Mouse (Mus musculus) gastrocnemius, postnatal 4 days (tissue): ENCODE data around the gene Mtch1. TPM values are rescaled to one million over a fixed set of nuclear protein-coding genes. Genes with fewer than 3 reads are reported as not detected.
A peak's percentile ranks its signal among the peaks of the same experiment; 100 is the strongest.
"Not testable (repeated sequence)": the region's sequence is repeated elsewhere in the genome, so short reads cannot be mapped to it uniquely, and the experiment has no call there.

ENCODE experiments used
- DNase-seq, 2 experiments: peaks; one replicate each; pipeline ENCODE4 v3.0.0; 2021 to 2022; ENCODE audit warnings: low spot score in 2 of 2, mixed read lengths in 2 of 2
- total RNA-seq, 2 experiments: library from RNA; stranded (reverse); gene quantifications; 2 replicates each; pipeline ENCODE4 v1.2.3; 2021

Mtch1 gene
- total RNA-seq, 2 experiments from 2014 or later, result 302 to 317 TPM

- no peak for DNase-seq
Measured at GRCm38 (mm10) chr17:29337979-29338823, 9.5 kb downstream of the Mtch1 start.

- no peak for DNase-seq
Measured at GRCm38 (mm10) chr17:29336266-29336990, 11.3 kb downstream of the Mtch1 start.

GRCm38 (mm10) chr17:29332186-29332685, 15.5 kb downstream of the Mtch1 start:
- DNase-seq, result no peak

- no peak for DNase-seq
Measured at GRCm38 (mm10) chr17:29330671-29331410, 16.9 kb downstream of the Mtch1 start.

- no peak for DNase-seq
Measured at GRCm38 (mm10) chr17:29330221-29330620, 17.5 kb downstream of the Mtch1 start.

GRCm38 (mm10) chr17:29327691-29328090, 20.0 kb downstream of the Mtch1 start:
- DNase-seq, result no peak

GRCm38 (mm10) chr17:29326531-29327529, 20.9 kb downstream of the Mtch1 start:
- peak in 1 of 2 experiments; percentile 55 for DNase-seq

GRCm38 (mm10) chr17:29325831-29326230, 21.9 kb downstream of the Mtch1 start:
- no peak for DNase-seq

- no peak for DNase-seq
Measured at GRCm38 (mm10) chr17:29323625-29324024, 24.1 kb downstream of the Mtch1 start.

- DNase-seq, result no peak
Measured at GRCm38 (mm10) chr17:29322603-29322962, 25.2 kb downstream of the Mtch1 start.

- no peak for DNase-seq
Measured at GRCm38 (mm10) chr17:29321765-29322602, 25.8 kb downstream of the Mtch1 start.

- no peak for DNase-seq
Measured at GRCm38 (mm10) chr17:29319881-29320639, 27.7 kb downstream of the Mtch1 start.

GRCm38 (mm10) chr17:29319476-29319875, 28.3 kb downstream of the Mtch1 start:
- DNase-seq, result no peak

- peak in 1 of 2 experiments; percentile 39 for DNase-seq
Measured at GRCm38 (mm10) chr17:29318731-29319250, 28.9 kb downstream of the Mtch1 start.

- not testable (repeated sequence) for DNase-seq
Measured at GRCm38 (mm10) chr17:29317380-29317779, 30.4 kb downstream of the Mtch1 start, which contains the start of gene Pi16. Pi16 (plus strand) TSS chr17:29317680.

GRCm38 (mm10) chr17:29316891-29317290, 30.8 kb downstream of the Mtch1 start:
- peak in 1 of 2 experiments; percentile 30 for DNase-seq

- DNase-seq, result no peak
Measured at GRCm38 (mm10) chr17:29315672-29316465, 31.9 kb downstream of the Mtch1 start.
